Mouse (Mus musculus) lung, embryonic 16.5 days (tissue): Measurements from ENCODE around the gene Exoc6b. TPM values are rescaled to one million over a fixed set of nuclear protein-coding genes. Genes with fewer than 3 reads are reported as not detected.
A peak's percentile ranks its signal among the peaks of the same experiment; 100 is the strongest.

ENCODE experiments used
- ATAC-seq: fragments of 200-750 bp; cut with Nextera tagmentation; 2 replicates; pipeline ENCODE4 v1.8.0; 2017; ENCODE audit warnings: low read depth, mild to moderate bottlenecking, moderate library complexity
- H3K27ac ChIP-seq: fragments of 300-500 bp; sonication (generic); 2 replicates; pipeline ENCODE4 v1.5.1; 2014; ENCODE audit warnings: mild to moderate bottlenecking, control low read depth, low read length
- H3K27me3 ChIP-seq: fragments of 300-500 bp; sonication (generic); 2 replicates; pipeline ENCODE4 v1.6.1; 2014; ENCODE audit warnings: low read depth, low read length, mixed read lengths; ENCODE audit not compliant: control insufficient read depth, insufficient read depth
- H3K36me3 ChIP-seq: fragments of 300-500 bp; sonication (generic); 2 replicates; pipeline ENCODE4 v1.6.1; 2014; ENCODE audit warnings: low read length; ENCODE audit not compliant: control insufficient read depth, insufficient read depth
- H3K4me1 ChIP-seq: fragments of 300-500 bp; sonication (generic); replicated peaks from 2 replicates; pipeline ENCODE4 v1.6.1; 2014; ENCODE audit warnings: low read length, mixed read lengths; ENCODE audit not compliant: control insufficient read depth, insufficient read depth
- H3K4me2 ChIP-seq: fragments of 300-500 bp; sonication (generic); 2 replicates; pipeline ENCODE4 v1.6.1; 2014; ENCODE audit warnings: low read depth, low read length, control low read depth
- H3K4me3 ChIP-seq: fragments of 300-500 bp; sonication (generic); 2 replicates; pipeline ENCODE4 v1.5.1; 2014; ENCODE audit warnings: mild to moderate bottlenecking, low read length, control low read depth
- H3K9ac ChIP-seq: fragments of 300-500 bp; sonication (generic); 2 replicates; pipeline ENCODE4 v1.6.1; 2014; ENCODE audit warnings: low read length, control low read depth
- H3K9me3 ChIP-seq: fragments of 300-500 bp; sonication (generic); 2 replicates; pipeline ENCODE4 v1.6.1; 2016; ENCODE audit warnings: low read length; ENCODE audit not compliant: control insufficient read depth
- WGBS: fragments of 180-500 bp; shearing (Covaris S2); extraction: QIAGEN DNeasy Blood & Tissue Kit; methylation state at CpG from one replicate; pipeline ENCODE4 v1.1.7; 2014; 5-methylcytosine and 5-hydroxymethylcytosine counted together
- polyA plus RNA-seq: library from polyadenylated mRNA; unstranded; fragments of >200 nt; fragmentation: Nextera tagmentation; extraction: Ambion mirVana; gene quantifications from 2 replicates; pipeline ENCODE4 v1.2.1, GENCODE M21; 2015

Gene Exoc6b
- polyA plus RNA-seq, 1 experiment from 2014 or later, result 34.0 TPM

- no peaks in the 10 kb centered on the region for H3K9me3 ChIP-seq
- WGBS, result 4% methylated on average over 2 of the region's 2 CpGs
- H3K27ac ChIP-seq, result no peak overlapping the region
- H3K4me1 ChIP-seq, result no peaks in the 10 kb centered on the region
- H3K9ac ChIP-seq, result no peak overlapping the region
- no peak overlapping the region for H3K4me3 ChIP-seq
- H3K4me2 ChIP-seq, result no peak overlapping the region
- H3K36me3 ChIP-seq, result no peaks in the 10 kb centered on the region
- ATAC-seq, result no peak
- H3K27me3 ChIP-seq, result no peaks in the 10 kb centered on the region
These were observed 156.9 kb downstream of the Exoc6b start for GRCm38 (mm10) chr6:84912434-84912833.

DNA sequence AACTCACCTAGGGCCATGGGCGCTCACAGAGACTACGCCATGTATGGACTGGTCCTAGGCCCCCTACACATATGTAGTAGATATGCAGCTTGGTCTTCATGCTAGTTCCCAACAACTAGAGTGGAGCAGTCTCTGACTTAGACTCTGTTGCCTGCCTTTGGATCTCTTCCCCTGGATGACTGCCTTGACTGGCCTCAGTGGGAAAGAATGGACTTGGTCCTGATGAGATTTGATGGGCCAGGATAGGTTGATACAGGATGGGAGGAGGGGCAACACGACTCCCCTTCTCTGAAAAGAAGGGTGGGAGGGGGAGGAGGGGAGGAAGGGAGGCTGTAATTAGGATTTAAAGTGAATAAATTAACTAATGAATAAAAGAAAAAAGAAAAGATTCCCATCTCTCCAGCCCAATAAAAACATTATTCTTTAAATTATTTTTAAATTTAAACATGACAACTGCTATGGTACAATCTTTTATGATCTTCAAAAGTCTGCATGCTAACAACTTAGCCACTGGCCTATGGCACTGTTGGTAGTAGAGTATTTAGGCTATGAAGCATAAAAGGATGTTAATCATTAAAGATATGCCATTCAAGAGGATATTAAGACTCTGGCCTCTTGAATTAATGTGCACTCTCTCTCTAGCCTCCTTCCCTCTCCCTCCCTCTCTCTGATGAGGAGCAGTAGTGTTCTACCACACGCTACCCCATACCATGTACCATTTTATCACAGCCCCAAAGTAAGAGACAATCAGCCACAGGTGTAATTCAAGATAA lies 170.1 kb downstream of the Exoc6b start:
- no peaks in the 10 kb centered on the region for H3K36me3 ChIP-seq
- ATAC-seq, result no peak
- no peak overlapping the region for H3K4me3 ChIP-seq
- H3K27me3 ChIP-seq, result no peaks in the 10 kb centered on the region
- no peak overlapping the region for H3K27ac ChIP-seq
- H3K9me3 ChIP-seq, result no peaks in the 10 kb centered on the region
- no peak overlapping the region for H3K4me2 ChIP-seq
- 83% methylated on average over 4 of the region's 4 CpGs for WGBS
- H3K4me1 ChIP-seq, result no peaks in the 10 kb centered on the region
- no peak overlapping the region for H3K9ac ChIP-seq

DNA sequence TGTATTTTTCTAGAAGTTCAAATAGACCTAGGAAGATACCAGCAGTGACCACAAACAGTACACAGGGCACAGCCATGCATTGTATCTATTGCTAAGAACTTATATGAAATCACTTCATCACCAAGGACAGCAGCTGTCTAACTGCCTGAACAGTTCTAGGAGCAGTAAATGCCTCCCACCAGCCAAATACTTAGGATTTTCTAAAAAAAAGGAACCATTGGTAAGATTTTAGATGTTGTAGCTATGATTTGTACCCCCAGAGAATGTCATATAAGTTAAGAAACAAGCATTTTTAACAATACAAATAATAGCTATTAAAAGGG lies 175.6 kb downstream of the Exoc6b start:
- no peaks in the 10 kb centered on the region for H3K9me3 ChIP-seq
- H3K27ac ChIP-seq, result no peak overlapping the region
- no peaks in the 10 kb centered on the region for H3K27me3 ChIP-seq
- no peak for ATAC-seq
- no peak overlapping the region for H3K9ac ChIP-seq
- H3K4me3 ChIP-seq, result no peak overlapping the region
- no peaks in the 10 kb centered on the region for H3K36me3 ChIP-seq
- peaks cover 10% of the 10 kb centered on the region for H3K4me1 ChIP-seq
- no peak overlapping the region for H3K4me2 ChIP-seq

GRCm38 (mm10) chr6:84892926-84893772 lies 176.2 kb downstream of the Exoc6b start:
- ATAC-seq, result peak; percentile 71; the same call in 1 of the 2 replicates
- no peak overlapping the region for H3K4me2 ChIP-seq

DNA sequence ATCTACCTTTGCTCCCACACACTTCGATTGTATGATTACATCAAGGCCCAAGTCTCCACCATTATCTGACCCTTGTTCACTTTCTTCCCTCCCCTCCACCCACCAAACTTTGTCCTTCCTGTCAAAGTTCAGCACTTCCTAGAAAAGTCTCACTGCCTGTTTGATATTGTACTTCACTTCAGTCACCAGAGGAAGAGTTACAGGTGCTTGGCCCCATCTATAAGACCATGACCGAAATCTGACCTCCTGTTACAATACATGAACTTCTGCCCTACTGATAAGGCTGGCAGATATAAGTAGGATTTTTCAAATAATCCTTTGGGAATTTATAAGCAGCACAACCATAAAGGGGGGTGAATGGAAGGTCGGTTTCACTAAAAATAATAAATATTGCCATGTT lies 182.8 kb downstream of the Exoc6b start:
- Histone ChIP-seq H3K27me3 (no peaks in the 10 kb centered on the region), H3K27ac (no peak overlapping the region), H3K4me3 (no peak overlapping the region), H3K4me1 (0 out of 2 replicates have a peak, but pooled peaks cover 3% of the 10 kb centered on the region), H3K9me3 (no peaks in the 10 kb centered on the region), H3K4me2 (no peak overlapping the region), H3K36me3 (no peaks in the 10 kb centered on the region), H3K9ac (no peak overlapping the region)
- WGBS, result 15% methylated on average over 3 of the region's 3 CpGs
- ATAC-seq, result peak; percentile 20; the same call in 1 of the 2 replicates

More at GRCm38 (mm10) chr6:84892926-84893772, 176.2 kb downstream of the Exoc6b start:
- Histone ChIP-seq H3K36me3 (no peaks in the 10 kb centered on the region), H3K27ac (peak overlapping the region; percentile 36; the same call in 1 of the 2 replicates), H3K27me3 (no peaks in the 10 kb centered on the region), H3K4me1 (peaks cover 10% of the 10 kb centered on the region), H3K9me3 (no peaks in the 10 kb centered on the region), H3K9ac (no peak overlapping the region), H3K4me3 (no peak overlapping the region)
- WGBS, result 6% methylated on average over 5 of the region's 5 CpGs

DNA sequence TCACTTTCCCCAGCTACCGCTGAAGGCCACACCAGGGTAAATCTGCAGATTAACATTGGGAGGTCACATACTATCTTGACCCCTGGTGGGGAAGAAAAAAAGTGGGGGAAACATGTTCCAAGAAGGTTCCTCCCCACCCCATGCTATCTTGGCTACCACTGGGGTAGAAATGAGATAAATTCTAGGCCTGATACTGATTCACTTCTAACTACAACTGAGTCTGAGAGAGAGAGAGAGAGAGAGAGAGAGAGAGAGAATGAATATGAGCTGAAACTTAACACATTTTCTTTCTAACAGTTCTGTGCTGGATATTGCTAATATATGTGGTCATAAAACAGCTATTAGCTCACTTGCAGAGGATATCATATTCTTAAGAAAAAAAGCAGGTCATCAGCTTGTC lies 184.2 kb downstream of the Exoc6b start:
- Histone ChIP-seq H3K9me3 (no peaks in the 10 kb centered on the region), H3K4me2 (no peak overlapping the region), H3K9ac (no peak overlapping the region), H3K4me1 (0 out of 2 replicates have a peak, but pooled peaks cover 3% of the 10 kb centered on the region), H3K27ac (no peak overlapping the region), H3K36me3 (no peaks in the 10 kb centered on the region), H3K27me3 (no peaks in the 10 kb centered on the region), H3K4me3 (no peak overlapping the region)
- WGBS, result 44% methylated on average over 1 of the region's 1 CpGs
- no peak for ATAC-seq

DNA sequence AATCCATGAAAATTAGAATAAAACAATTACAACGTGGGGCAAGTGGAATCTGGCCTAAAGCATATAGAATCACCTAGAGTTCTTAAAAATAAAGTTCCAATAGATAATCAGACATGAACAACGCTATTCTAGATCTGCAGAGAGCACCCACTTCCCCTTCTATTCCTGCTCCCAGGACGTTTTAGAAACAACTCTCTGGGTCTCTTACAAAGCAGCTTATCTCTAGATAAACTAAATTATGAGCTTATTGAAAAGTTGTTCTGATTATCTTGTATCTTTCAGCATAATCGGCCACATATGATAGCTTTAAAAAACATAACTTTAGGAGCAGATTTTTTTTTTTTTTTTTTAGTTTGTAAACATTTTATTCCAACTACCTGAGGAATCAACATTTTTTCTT lies 185.6 kb downstream of the Exoc6b start:
- H3K4me3 ChIP-seq, result no peak overlapping the region
- 37% methylated on average over 4 of the region's 4 CpGs for WGBS
- no peaks in the 10 kb centered on the region for H3K27me3 ChIP-seq
- H3K4me1 ChIP-seq, result 0 out of 2 replicates have a peak, but pooled peaks cover 3% of the 10 kb centered on the region
- H3K9me3 ChIP-seq, result no peaks in the 10 kb centered on the region
- no peaks in the 10 kb centered on the region for H3K36me3 ChIP-seq
- no peak for ATAC-seq
- H3K9ac ChIP-seq, result no peak overlapping the region
- H3K27ac ChIP-seq, result no peak overlapping the region
- H3K4me2 ChIP-seq, result no peak overlapping the region

DNA sequence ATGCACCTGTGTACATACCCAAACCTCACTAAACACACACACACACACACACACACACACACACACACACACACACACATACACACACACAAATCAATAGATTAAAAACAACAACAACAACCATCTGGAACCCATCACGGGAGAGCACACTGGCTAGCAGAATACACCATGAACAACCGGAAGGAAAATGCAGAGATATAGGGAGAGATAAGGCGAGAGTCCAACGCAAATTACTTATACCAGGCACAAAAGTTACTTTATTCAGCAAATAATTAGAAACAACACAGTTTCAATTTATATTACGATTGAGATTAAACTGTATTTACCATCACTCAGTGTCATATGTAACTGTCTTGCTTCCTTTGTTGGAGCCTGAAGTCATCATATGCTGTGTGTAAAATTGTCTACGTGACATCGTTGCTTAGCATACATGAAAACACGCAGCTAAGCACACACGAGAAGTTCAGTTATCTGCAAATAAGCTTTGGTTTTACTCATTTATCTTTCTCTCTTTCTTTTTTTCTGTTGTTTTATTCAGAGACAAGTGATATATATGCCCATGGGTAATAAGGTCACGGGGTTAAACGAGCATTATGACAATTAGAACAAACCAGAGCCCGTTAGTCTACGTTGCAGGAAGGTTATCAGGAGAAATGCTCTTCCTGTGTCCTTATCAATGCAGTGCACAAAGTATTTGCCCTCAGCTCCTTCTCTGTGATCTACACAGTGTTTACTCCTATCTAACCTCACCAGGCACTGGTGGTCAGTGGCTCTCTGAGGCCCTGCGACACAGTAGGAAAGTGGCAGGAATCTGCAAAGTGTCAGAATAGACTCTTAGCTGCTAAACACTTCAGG lies 186.4 kb downstream of the Exoc6b start:
- WGBS, result 38% methylated on average over 14 of the region's 14 CpGs
- Histone ChIP-seq H3K4me3 (no peak overlapping the region), H3K9ac (no peak overlapping the region), H3K4me1 (0 out of 2 replicates have a peak, but pooled peaks cover 3% of the 10 kb centered on the region), H3K27ac (no peak overlapping the region), H3K4me2 (no peak overlapping the region), H3K36me3 (no peaks in the 10 kb centered on the region), H3K27me3 (no peaks in the 10 kb centered on the region), H3K9me3 (no peaks in the 10 kb centered on the region)
- peak; percentile 41; the same call in 1 of the 2 replicates for ATAC-seq

GRCm38 (mm10) chr6:84875869-84876268 lies 193.4 kb downstream of the Exoc6b start:
- Histone ChIP-seq H3K27ac (no peak overlapping the region), H3K9me3 (no peaks in the 10 kb centered on the region), H3K36me3 (no peaks in the 10 kb centered on the region), H3K4me1 (no peaks in the 10 kb centered on the region), H3K4me3 (no peak overlapping the region), H3K4me2 (no peak overlapping the region), H3K27me3 (no peaks in the 10 kb centered on the region), H3K9ac (no peak overlapping the region)
- 74% methylated on average over 5 of the region's 5 CpGs for WGBS
- ATAC-seq, result no peak
